Mouse (Mus musculus): ENCODE results near the gene Cblb. TPM values are rescaled to one million over a fixed set of nuclear protein-coding genes. Genes with fewer than 3 reads are reported as not detected.

Cblb gene
- polyA plus RNA-seq, 1 experiment from 2014 or later: 7.4 TPM

GRCm38 (mm10) chr16:52194040-52194439 lies 163.0 kb downstream of the Cblb start:
- ChIA-PET POLR2A (no interaction called here), CTCF (interaction anchor here (1.0 kb wide), 1 partner anchor 11 kb away, joined by 3 read pairs; no protein-coding TSS in a partner anchor)
- H3K27me3 ChIP-seq: no peaks in the 10 kb centered on the region
- in situ Hi-C loops (cut with MboI; ENCODE audit: low pct_unique_long_range_greater_than_20kb): loop anchor here (25.0 kb wide), 1 partner anchor 1357 kb away; no protein-coding TSS in a partner anchor
- no peak for TF ChIP-seq CTCF (IDR thresholded peaks at IDR 0.05)
- DNase-seq (ENCODE audit: low read depth, low spot score) (no peak), ATAC-seq (no peak)

DNA sequence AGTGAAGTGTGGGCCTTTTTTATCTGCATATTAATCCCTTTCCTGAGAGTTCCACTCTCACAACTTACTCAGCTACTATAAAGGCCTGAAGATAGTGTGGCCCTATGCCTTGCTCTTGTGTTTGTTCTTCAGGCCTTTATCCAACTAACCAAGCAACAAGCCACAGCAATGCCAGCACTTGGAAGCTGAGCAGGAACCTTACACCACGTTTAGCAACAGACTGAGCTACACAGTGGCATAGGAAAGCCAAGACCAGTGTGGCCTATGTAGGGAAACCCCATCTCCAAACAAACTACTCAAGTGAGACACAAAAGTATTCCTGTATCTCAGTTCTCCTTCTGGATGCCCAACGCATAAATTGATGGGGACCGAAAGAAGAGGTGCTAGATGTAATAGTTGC lies 163.8 kb downstream of the Cblb start:
- ATAC-seq (no peak), DNase-seq (ENCODE audit: low read depth, low spot score) (no peak)
- no peak for TF ChIP-seq CTCF (IDR thresholded peaks at IDR 0.05)
- in situ Hi-C loops (cut with MboI; ENCODE audit: low pct_unique_long_range_greater_than_20kb): loop anchor here (25.0 kb wide), 1 partner anchor 1358 kb away; no protein-coding TSS in a partner anchor
- ChIA-PET CTCF (no interaction called here), POLR2A (no interaction called here)
- no peaks in the 10 kb centered on the region for H3K27me3 ChIP-seq

GRCm38 (mm10) chr16:52200107-52200506 lies 169.1 kb downstream of the Cblb start:
- ChIA-PET CTCF (interaction anchor here (1.3 kb wide), 1 partner anchor 9 kb away, joined by 3 read pairs; no protein-coding TSS in a partner anchor), POLR2A (no interaction called here)
- TF ChIP-seq CTCF (IDR thresholded peaks at IDR 0.05): no peak
- no peak for DNase-seq (ENCODE audit: low read depth, low spot score)
- H3K27me3 ChIP-seq: no peaks in the 10 kb centered on the region
- in situ Hi-C loops (cut with MboI; ENCODE audit: low pct_unique_long_range_greater_than_20kb): no loop called here
- no peak for ATAC-seq

GRCm38 (mm10) chr16:52210844-52211606 lies 180.0 kb downstream of the Cblb start:
- POLR2A ChIA-PET: no interaction called here
- ATAC-seq (no peak), DNase-seq (ENCODE audit: low read depth, low spot score) (no peak)
- CTCF ChIA-PET: no interaction called here
- no peaks in the 10 kb centered on the region for H3K27me3 ChIP-seq
- no peak for TF ChIP-seq CTCF (IDR thresholded peaks at IDR 0.05)
- in situ Hi-C loops (cut with MboI; ENCODE audit: low pct_unique_long_range_greater_than_20kb): loop anchor here (10.0 kb wide), 1 partner anchor 1054 kb away; no protein-coding TSS in a partner anchor

DNA sequence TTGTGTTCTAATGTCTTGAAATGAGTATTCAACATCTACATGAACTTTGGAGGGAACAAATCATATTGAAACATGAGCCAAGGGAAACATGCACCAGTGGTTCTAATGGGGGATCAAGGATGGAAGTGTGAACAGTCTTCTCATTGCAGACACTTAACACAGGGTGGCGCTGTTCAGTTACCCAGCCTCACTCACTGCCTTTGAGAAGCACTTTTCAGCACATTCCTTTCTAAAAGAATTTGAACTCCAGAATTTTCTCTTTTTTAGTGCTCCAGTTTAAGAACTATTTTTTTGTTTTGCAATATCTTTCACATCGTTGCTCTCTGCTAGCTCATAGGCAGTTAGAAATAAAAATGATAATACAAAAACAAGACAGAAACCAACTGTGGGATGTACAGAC lies 188.0 kb downstream of the Cblb start:
- peak; percentile 7 for DNase-seq (ENCODE audit: low read depth, low spot score)
- H3K27me3 ChIP-seq: no peaks in the 10 kb centered on the region
- ChIA-PET CTCF (interaction anchor here (0.7 kb wide), 1 partner anchor 40 kb away, joined by 3 read pairs; no protein-coding TSS in a partner anchor), POLR2A (interaction anchor here (0.7 kb wide), 1 partner anchor 508 kb away, joined by 3 read pairs; no protein-coding TSS in a partner anchor)
- TF ChIP-seq CTCF (IDR thresholded peaks at IDR 0.05): peak; percentile 85
- ATAC-seq: peak; percentile 81
- in situ Hi-C loops (cut with MboI; ENCODE audit: low pct_unique_long_range_greater_than_20kb): loop anchor here (10.0 kb wide), 1 partner anchor 1046 kb away; no protein-coding TSS in a partner anchor

GRCm38 (mm10) chr16:52222896-52223295 lies 191.9 kb downstream of the Cblb start:
- H3K27me3 ChIP-seq: no peaks in the 10 kb centered on the region
- no peak for TF ChIP-seq CTCF (IDR thresholded peaks at IDR 0.05)
- in situ Hi-C loops (cut with MboI; ENCODE audit: low pct_unique_long_range_greater_than_20kb): no loop called here
- ATAC-seq: peak; percentile 56
- ChIA-PET CTCF (interaction anchor here (1.4 kb wide), 1 partner anchor 11 kb away, joined by 5 read pairs; no protein-coding TSS in a partner anchor), POLR2A (no interaction called here)
- peak; percentile 22 for DNase-seq (ENCODE audit: low read depth, low spot score)

- ChIA-PET POLR2A (interaction anchor here (0.6 kb wide), 1 partner anchor 71 kb away, joined by 3 read pairs; no protein-coding TSS in a partner anchor), CTCF (no interaction called here)
- no peak for DNase-seq (ENCODE audit: low read depth, low spot score)
- in situ Hi-C loops (cut with MboI; ENCODE audit: low pct_unique_long_range_greater_than_20kb): no loop called here
- no peaks in the 10 kb centered on the region for H3K27me3 ChIP-seq
- no peak for ATAC-seq
- no peak for TF ChIP-seq CTCF (IDR thresholded peaks at IDR 0.05)
Observed at GRCm38 (mm10) chr16:52229446-52229845, 198.4 kb downstream of the Cblb start.

DNA sequence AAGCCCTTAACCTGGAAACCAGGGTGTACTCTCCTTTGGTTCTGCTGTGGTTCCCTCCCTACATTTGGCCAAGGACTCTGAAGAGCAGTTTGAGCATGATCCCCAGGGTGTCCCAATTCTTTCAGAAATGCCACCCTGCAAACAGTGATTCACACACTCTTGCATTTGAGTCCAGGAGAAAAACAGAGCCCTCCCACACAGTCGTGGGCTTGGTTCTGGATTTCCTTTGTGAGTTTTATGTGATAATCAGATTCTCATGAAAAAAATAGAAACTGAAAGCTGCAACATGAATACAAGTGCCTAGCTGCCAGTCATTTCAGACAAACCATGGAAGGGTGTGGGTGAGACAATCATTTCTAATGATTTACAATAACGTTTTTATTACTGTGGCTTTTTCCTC lies 198.9 kb downstream of the Cblb start:
- DNase-seq (ENCODE audit: low read depth, low spot score) (no peak), ATAC-seq (no peak)
- CTCF ChIA-PET: no interaction called here
- in situ Hi-C loops (cut with MboI; ENCODE audit: low pct_unique_long_range_greater_than_20kb): no loop called here
- H3K27me3 ChIP-seq: no peaks in the 10 kb centered on the region
- TF ChIP-seq CTCF (IDR thresholded peaks at IDR 0.05): no peak
- POLR2A ChIA-PET: interaction anchor here (0.6 kb wide), 1 partner anchor 70 kb away, joined by 3 read pairs; no protein-coding TSS in a partner anchor

DNA sequence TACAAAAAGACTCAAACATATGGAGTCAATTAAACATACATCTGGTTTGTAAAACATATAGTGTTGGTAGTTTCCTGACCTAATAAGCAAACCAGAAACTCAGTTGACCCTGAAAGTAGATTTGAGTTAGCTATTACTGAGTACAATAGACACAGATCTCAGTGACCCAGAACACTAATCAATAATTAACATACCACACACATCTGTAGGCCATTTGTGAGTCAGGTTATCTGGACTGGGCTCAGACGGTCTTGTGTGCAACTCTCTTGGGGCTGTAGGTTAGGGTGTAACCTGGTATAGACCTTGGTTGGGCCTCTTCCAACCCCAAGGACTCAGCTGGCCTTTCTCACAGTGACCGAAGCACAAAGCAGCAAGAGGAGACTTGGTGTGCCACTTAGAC lies 211.1 kb downstream of the Cblb start:
- H3K27me3 ChIP-seq: peaks cover 4% of the 10 kb centered on the region
- ChIA-PET CTCF (interaction anchor here (1.1 to 1.3 kb wide), 2 partner anchors 11 to 17 kb away, joined by 3 read pairs; no protein-coding TSS in a partner anchor), POLR2A (no interaction called here)
- no peak for ATAC-seq
- no peak for DNase-seq (ENCODE audit: low read depth, low spot score)
- in situ Hi-C loops (cut with MboI; ENCODE audit: low pct_unique_long_range_greater_than_20kb): no loop called here
- no peak for TF ChIP-seq CTCF (IDR thresholded peaks at IDR 0.05)

GRCm38 (mm10) chr16:52243421-52243973 lies 212.5 kb downstream of the Cblb start:
- H3K27me3 ChIP-seq: no peaks in the 10 kb centered on the region
- DNase-seq (ENCODE audit: low read depth, low spot score) (no peak), ATAC-seq (no peak)
- ChIA-PET POLR2A (no interaction called here), CTCF (no interaction called here)
- in situ Hi-C loops (cut with MboI; ENCODE audit: low pct_unique_long_range_greater_than_20kb): no loop called here
- TF ChIP-seq CTCF (IDR thresholded peaks at IDR 0.05): no peak

DNA sequence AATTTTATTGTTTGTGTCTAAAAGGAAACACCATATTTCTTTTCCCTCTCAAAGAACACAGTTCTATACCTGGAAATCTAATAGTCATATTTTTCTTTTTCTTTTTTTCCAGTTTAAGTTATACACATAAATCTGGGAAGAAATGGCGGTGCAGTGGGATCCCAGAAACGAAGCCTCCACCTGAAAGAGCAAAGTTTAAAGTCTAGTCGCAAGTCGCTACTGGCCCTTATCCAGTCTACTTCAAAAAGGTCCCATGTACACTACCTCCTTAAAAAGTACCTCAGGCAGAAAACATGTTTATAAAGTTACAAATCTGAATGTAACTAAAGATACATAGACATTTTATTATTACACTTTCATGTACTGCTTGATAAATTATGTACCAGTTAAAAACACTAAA lies 219.2 kb downstream of the Cblb start:
- CTCF ChIA-PET: no interaction called here
- no peak for DNase-seq (ENCODE audit: low read depth, low spot score)
- peaks cover 4% of the 10 kb centered on the region for H3K27me3 ChIP-seq
- no peak for ATAC-seq
- POLR2A ChIA-PET: no interaction called here
- TF ChIP-seq CTCF (IDR thresholded peaks at IDR 0.05): no peak
- in situ Hi-C loops (cut with MboI; ENCODE audit: low pct_unique_long_range_greater_than_20kb): no loop called here
